Mouse (Mus musculus): Measurements from ENCODE around the gene Snx18.

- TF ChIP-seq HCFC1 (IDR thresholded peaks at IDR 0.05; ENCODE audit: borderline replicate concordance, insufficient read depth, low read length) = no peak
- TF ChIP-seq CHD2 (IDR thresholded peaks at IDR 0.05; ENCODE audit: low read depth, low read length) = no peak
Measured at GRCm38 (mm10) chr13:113595987-113596386, 22.4 kb downstream of the Snx18 start.

All from ES-E14 (cell line).